Mouse (Mus musculus) cerebellum, postnatal 25 days (tissue): ENCODE data around the gene Wnt3a.

Experiments used
- DNase-seq, 2 experiments: peaks; one replicate each; pipeline ENCODE4 v3.0.0; 2021; ENCODE audit warnings: mixed read lengths in 2 of 2

Gene Wnt3a

GRCm38 (mm10) chr11:59262308-59262707 lies 28.2 kb downstream of the Wnt3a start:
- no peak for DNase-seq

DNA sequence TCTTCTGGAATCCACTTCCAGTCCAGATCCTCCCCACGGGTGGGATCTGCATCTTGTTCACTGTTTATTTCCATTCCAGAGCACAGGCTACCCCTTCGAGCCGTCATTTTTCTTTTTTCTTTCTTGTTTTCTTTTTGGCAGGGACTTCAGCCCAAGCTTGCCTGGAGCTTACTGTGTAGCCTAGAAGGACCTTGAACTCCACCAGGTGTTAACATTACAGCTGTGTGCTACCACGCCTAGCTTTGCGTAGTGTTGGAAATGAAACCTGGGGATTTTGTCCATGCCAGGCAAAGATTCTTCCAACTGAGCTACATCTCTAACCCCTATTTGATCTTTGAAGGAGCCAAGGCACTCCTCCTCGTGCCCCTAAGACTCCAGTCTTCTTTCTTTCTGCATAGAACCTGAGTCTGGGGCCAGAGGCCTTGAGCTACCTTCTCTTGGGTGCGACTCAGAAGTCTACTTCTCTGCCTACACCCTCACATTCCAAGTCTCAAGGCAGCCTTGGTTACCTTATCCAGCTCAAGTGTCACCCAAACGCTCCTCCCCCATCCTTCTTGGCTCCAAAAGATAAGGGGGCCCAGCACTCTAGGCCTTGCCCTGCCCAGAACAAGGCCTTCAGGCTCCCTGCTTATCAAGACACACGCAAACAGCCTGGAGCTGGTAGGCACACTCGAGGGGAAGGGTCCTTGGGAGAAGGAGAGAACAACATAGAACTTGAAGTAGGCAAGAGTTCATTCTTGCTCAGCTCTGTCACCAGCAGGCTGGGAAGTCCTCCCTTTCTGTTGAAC lies 29.7 kb downstream of the Wnt3a start:
- DNase-seq, result no peak

DNA sequence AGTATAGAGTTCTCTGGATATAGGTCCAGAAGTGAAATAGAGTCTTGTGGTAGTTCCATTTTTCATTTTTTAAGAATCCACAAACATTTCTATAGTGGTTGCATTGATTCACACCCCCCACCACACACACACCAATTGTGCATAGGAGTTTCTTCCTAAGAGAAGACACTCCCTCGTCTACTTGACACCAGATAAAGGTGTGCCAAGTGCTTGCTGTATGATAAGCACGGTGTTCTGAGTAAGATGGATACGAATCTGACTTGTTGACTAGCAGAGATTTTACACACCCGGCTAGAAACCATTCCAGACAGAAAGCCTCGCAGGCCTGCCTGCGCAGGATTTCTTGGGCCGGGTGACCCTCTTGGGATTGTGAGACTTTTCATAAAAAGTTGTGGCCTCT lies 30.9 kb downstream of the Wnt3a start:
- DNase-seq, result no peak

- no peak for DNase-seq
Observed at GRCm38 (mm10) chr11:59248101-59248500, 42.5 kb downstream of the Wnt3a start.

- no peak for DNase-seq
Observed at GRCm38 (mm10) chr11:59243856-59244255, 46.7 kb downstream of the Wnt3a start.

DNA sequence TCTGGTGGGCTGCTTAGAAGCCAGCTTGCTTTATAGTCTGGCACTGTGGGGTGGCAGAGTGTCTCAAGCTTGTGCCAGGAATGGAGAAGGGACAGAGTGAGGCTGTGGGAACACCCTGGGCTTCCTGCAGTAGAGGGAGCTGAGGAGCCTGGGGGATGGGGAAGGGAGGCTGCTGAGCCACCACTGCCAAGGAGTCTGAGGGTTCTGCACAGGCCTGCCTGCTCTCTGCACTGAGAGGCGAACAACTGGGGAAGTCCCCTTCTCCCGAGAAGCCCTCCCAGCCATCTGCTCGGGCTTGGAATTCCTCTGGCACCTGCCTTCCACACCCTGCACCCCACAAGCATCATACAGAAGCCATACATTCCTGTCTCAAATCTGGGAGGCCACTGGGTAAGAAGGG lies 48.7 kb downstream of the Wnt3a start:
- DNase-seq, result no peak

DNA sequence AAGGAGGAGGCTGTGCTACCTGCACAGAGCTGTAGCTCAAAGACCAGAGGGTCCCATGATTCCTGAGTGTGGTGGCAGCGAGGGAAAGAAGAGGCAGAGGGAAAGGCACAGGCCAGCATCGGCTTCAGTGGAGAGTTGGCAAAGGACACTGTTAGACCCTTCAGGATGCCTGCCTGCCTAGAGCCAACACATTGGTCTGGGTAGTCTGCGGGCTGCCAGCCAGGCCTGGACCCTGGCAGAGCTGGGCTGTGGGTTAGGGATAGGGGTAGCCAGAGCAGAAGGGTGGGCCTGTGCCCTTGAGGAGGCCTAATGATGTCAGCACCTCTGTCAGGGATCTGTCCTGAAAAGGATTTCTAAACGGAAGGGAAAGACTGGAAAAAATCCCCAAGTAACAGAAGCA lies 50.8 kb downstream of the Wnt3a start:
- DNase-seq, result no peak

- no peak for DNase-seq
Observed at GRCm38 (mm10) chr11:59239428-59239785, 51.1 kb downstream of the Wnt3a start.

- DNase-seq, result peak; percentile 84 to 90
Observed at GRCm38 (mm10) chr11:59238525-59239427, 51.8 kb downstream of the Wnt3a start.

DNA sequence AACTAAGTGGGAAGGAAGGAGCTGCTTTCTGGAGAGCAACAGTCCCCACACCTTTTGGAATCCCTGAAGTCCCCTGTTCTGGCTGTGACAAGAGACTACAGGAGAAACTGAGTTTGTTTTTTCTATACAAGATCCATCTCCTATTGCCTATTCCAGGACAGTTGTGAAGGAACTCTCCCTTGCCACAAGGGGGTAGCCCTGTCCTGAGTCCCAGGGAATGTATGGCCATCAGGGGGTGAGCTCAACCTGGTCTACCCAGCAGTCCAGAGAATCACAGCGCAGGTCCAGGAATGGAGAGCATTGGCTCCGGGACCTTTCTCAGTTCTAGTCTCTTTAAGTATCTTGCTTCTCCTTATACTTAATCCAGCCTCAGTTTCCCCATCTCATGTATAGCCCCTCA lies 57.8 kb downstream of the Wnt3a start:
- DNase-seq, result no peak

- DNase-seq, result peak; percentile 73 to 86
Observed at GRCm38 (mm10) chr11:59230144-59230760, 60.3 kb downstream of the Wnt3a start.

DNA sequence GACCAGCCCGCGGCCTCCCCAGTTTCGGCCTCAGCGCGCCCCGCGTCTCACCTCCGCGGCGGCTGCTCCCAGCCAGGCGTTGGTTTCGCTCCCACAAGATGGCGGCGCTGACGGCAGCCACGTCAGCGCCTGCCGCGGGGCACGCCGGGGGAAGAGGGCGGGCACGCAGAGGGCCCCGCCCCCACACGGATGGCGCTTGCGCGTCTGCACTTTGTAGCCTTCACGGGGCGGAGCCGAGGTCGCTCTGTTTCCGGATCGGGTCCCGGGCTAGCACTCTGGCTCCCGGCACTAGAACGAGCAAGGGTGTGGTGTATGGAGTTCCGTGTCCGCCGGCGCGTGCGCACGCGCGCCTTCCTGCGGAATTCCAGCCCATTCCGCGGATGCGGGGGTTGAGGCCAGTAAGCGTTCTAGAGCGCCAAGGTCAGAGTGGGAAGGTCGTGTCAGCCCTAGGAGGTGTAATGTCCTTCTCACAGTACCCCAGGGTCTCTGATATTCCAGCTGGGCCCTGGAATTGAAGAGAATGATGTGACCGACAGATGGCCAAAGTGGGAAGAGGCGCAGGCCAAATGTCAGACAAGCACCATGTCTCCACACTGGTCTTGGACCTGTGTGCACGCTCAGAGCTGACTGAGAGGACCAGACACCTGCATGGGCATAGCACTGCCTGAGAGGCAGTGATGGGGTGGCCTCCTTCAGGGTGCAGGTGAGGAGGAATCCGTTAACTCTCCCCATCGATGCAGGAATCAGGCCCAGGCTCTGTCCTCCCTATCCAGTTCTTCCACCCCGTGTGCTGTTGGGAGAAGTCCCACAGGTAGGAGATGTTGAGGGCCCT lies 62.2 kb downstream of the Wnt3a start, which contains the start of gene Arf1:
Gene Arf1, minus strand, starts transcription at position 149 of the 832 bp plus-strand sequence.
- peak; percentile 97 to 99 for DNase-seq

- DNase-seq, result no peak
Observed at GRCm38 (mm10) chr11:59227604-59228121, 62.9 kb downstream of the Wnt3a start.

- DNase-seq, result no peak
Observed at GRCm38 (mm10) chr11:59226787-59227603, 63.6 kb downstream of the Wnt3a start.

DNA sequence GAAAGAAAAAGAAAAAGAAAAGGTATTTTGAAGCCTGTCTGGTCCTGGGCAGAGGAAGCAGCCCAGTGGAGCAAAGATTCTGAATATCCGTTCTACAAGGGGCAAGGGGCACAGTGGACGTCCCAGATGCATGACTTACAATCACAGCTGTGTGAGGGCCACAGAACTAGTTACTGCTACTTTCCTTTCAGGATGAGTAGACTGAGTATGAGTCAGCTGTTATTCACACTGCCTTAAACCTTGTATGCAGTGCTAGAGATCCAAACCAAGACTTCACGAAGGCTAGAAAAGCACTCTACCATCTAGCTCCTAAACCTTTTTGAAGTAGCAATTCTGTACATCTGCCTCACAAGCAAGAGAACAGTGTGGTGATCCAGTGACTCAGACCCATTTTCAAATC lies 64.3 kb downstream of the Wnt3a start:
- DNase-seq, result no peak

DNA sequence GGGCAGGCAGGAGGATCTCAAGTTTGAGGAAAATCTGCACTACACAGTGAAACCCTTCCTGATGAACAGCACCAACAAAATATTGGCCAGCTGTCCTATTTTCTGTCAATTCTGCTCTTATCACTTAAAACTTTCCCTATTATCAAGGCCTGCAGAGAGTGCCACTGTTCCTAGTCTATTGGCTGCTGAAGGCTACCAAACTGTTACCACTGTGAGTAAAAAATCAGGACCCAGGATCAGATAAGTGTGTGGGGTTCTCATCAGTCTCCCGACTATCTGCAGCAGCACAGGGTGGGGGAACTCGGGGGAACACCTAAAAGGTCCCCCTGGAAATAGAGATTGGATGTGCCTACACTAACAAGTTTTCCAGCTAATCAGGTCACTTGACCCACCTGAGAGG lies 65.4 kb downstream of the Wnt3a start:
- DNase-seq, result no peak

DNA sequence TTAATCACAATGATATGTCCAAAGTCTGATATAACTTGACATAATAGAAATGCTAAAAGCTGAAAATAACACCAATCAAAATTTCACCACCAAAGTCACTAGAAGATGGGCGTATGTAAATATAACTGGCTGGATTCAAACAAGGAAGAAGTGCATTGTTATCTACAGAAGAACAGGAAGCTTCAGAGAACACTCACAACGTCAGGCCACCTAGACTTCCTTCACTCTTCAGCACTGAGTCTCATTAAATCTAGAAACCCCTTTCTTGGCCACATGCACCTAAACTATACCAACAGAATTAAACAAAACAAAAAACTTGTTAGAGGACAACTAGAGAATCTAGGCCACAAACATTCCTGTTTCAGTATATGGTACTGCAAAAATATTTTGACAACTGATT lies 66.1 kb downstream of the Wnt3a start:
- no peak for DNase-seq

DNA sequence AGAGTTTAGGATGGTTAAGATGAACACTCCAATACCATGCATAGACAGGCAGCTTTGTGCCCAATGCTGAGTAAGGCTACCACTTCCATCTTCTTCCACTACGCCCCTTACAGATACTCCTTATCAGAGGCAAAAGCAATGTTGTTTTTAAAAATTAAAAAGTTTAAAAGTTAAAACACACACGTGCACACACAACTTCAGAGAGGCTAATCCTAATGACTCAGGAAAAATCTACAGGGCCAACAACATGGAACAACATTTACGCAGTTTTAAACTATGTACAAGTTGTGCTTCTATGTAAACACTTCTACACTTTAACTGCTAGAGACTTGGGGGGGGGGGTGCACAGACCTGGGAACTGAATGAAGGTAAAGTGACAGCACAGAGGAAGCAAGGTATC lies 66.5 kb downstream of the Wnt3a start:
- no peak for DNase-seq

GRCm38 (mm10) chr11:59222306-59222705 lies 68.2 kb downstream of the Wnt3a start:
- DNase-seq, result no peak

DNA sequence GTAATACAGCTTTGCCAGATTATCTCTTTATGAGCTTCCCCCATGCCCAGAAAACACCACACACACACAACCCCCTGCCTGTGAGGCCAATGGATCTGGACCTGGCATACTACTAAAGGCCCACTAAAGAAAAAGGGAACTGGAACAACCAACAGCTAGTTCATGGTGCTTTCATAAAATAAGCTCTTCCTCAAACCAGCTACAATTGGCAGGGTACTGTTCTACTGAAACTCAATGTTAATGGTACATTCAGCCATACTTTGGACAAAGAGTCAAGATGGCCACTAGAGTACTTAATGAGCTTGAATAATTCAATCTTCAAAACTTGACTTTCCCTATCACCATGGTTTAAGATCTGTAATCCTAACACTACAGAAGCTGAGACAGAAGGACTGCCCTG lies 68.9 kb downstream of the Wnt3a start:
- no peak for DNase-seq

GRCm38 (mm10) chr11:59219064-59219463 lies 71.5 kb downstream of the Wnt3a start:
- no peak for DNase-seq
